Mouse (Mus musculus) liver, adult 2 months (tissue): ENCODE data around the gene Mxra7.

Experiments used
- CTCF ChIP-seq: fragments of 200-500 bp; IDR thresholded peaks from 2 replicates; pipeline ENCODE4 v1.5.1; 2011; ENCODE audit warnings: low read depth, low read length, control low read depth
- POLR2A ChIP-seq: fragments of 200-500 bp; IDR thresholded peaks from 2 replicates; pipeline ENCODE4 v1.6.1; 2011; ENCODE audit warnings: low read length, control low read depth; ENCODE audit not compliant: insufficient read depth; ENCODE audit errors: extremely low read depth

DNA sequence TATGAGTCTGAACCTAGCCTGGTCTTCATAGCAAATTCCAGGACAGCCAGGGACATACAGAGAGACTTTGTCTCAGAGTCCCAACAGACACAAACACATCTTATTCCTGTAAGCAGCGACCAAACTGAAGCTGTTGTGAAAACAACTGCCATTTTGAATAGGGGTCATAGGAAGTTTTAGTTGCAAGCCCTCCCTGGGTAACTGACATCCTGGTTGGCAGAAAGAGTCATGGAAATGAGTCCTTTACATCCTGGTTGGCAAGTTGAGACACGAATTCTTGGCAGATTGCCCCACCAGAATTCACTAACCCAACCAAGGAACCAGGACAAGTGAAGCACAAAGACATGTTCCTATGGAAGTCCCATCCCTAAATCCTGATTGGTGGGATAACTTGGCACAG lies 54.6 kb downstream of the Mxra7 start:
- TF ChIP-seq CTCF (no peak), POLR2A (no peak)
